In genomic region chr7:34292633-34293032, GRCm38 (mm10) we compare ENCODE assay signal across 31 mouse cellular contexts. TPM values are rescaled to one million over a fixed set of nuclear protein-coding genes. Genes with fewer than 3 reads are reported as not detected.
"Had no signal": no experiment of that assay in that cellular context is flagged by ENCODE, and none has a peak within 500 bp of the region (broad histone marks: within the 10 kb centered on the region; RNA-seq: fewer than 3 reads in every experiment).

No protein-coding gene starts in this region.

- H3K9ac ChIP-seq: kidney, embryonic 15.5 days; liver, embryonic 13.5 days; midbrain, embryonic 13.5 days; neural tube, embryonic 13.5 days had no signal

- DNase-seq: kidney, adult 11 months; kidney, adult 8-10 months; kidney, postnatal 10 days; kidney, postnatal 36 days; layer of hippocampus, postnatal 36 days; liver, embryonic 13.5 days; lung, postnatal 36 days; retina, postnatal 1 day; thymus, adult 18-20 months; thymus, postnatal 36 days had no signal

- H3K9me3 ChIP-seq: kidney, embryonic 15.5 days; liver, embryonic 13.5 days; megakaryocyte, embryonic 14.5 days; midbrain, embryonic 10.5 days; midbrain, embryonic 13.5 days; neural tube, embryonic 13.5 days had no signal

- H3K27ac ChIP-seq: kidney, embryonic 15.5 days; left cerebral cortex, adult 2 months; liver, embryonic 13.5 days; midbrain, embryonic 10.5 days; midbrain, embryonic 13.5 days; neural tube, embryonic 13.5 days had no signal

- ATAC-seq: midbrain, embryonic 13.5 days; midbrain, embryonic 16.5 days had no signal

- H3K27me3 ChIP-seq: kidney, embryonic 15.5 days; liver, embryonic 13.5 days; megakaryocyte, embryonic 14.5 days; midbrain, embryonic 13.5 days; neural tube, embryonic 13.5 days had no signal

- H3K36me3 ChIP-seq: midbrain, embryonic 10.5 days; midbrain, embryonic 13.5 days had no signal

- H3K4me3 ChIP-seq: kidney, embryonic 15.5 days; left cerebral cortex, adult 2 months; liver, embryonic 13.5 days; megakaryocyte, embryonic 14.5 days; midbrain, embryonic 10.5 days; midbrain, embryonic 13.5 days; myocyte; neural tube, embryonic 13.5 days had no signal

- H3K4me1 ChIP-seq: kidney, embryonic 15.5 days; midbrain, embryonic 10.5 days; midbrain, embryonic 13.5 days; neural tube, embryonic 13.5 days had no signal

- H3K4me2 ChIP-seq: kidney, embryonic 15.5 days; liver, embryonic 13.5 days; midbrain, embryonic 13.5 days; neural tube, embryonic 13.5 days had no signal

RNA-seq across cellular contexts. Expression of gene Gm6096, which starts 41.8 kb away (rescaled TPM):
- total RNA-seq: layer of hippocampus, adult 8-10 months; layer of hippocampus, postnatal 10 days; layer of hippocampus, postnatal 36 days; left cerebral cortex, adult 2 months; left cerebral cortex, postnatal 10 days; left cerebral cortex, postnatal 36 days; liver, adult 2 months; monocyte, adult 5-6 weeks; neutrophil, adult 5-6 weeks had no signal
- polyA plus RNA-seq: kidney, embryonic 15.5 days; limb, embryonic 11.5 days; liver, adult 2 months; liver, embryonic 13.5 days; midbrain, embryonic 10.5 days; midbrain, embryonic 16.5 days; neural tube, embryonic 13.5 days; small intestine, adult 2 months; spleen, adult 2 months; stomach, embryonic 16.5 days; testis, adult 2 months; urinary bladder, adult 2 months had no signal
